Mouse (Mus musculus) intestine, embryonic 16.5 days (tissue): Measurements from ENCODE around the gene Letmd1. TPM values are rescaled to one million over a fixed set of nuclear protein-coding genes. Genes with fewer than 3 reads are reported as not detected.

Experiments
- ATAC-seq: fragments of 200-750 bp; cut with Nextera tagmentation; 2 replicates; pipeline ENCODE4 v1.8.0; 2017; ENCODE audit warnings: moderate TSS enrichment, moderate library complexity
- H3K27ac ChIP-seq: fragments of 300-500 bp; sonication (generic); 2 replicates; pipeline ENCODE4 v1.5.1; 2014; ENCODE audit warnings: mild to moderate bottlenecking, low read length
- H3K27me3 ChIP-seq: fragments of 300-500 bp; sonication (generic); replicated peaks from 2 replicates; pipeline ENCODE4 v1.6.1; 2014; ENCODE audit warnings: low read length, control low read depth, mixed read lengths; ENCODE audit not compliant: control insufficient read depth, insufficient read depth
- H3K36me3 ChIP-seq: fragments of 300-500 bp; sonication (generic); 2 replicates; pipeline ENCODE4 v1.6.1; 2014; ENCODE audit warnings: low read length, control low read depth; ENCODE audit not compliant: control insufficient read depth, insufficient read depth
- H3K4me1 ChIP-seq: fragments of 300-500 bp; sonication (generic); 2 replicates; pipeline ENCODE4 v1.6.1; 2014; ENCODE audit warnings: low read length, control low read depth, mixed read lengths; ENCODE audit not compliant: control insufficient read depth, insufficient read depth
- H3K4me2 ChIP-seq: fragments of 300-500 bp; sonication (generic); 2 replicates; pipeline ENCODE4 v1.6.1; 2014; ENCODE audit warnings: low read depth, low read length, control low read depth
- H3K4me3 ChIP-seq: fragments of 300-500 bp; sonication (generic); 2 replicates; pipeline ENCODE4 v1.5.1; 2014; ENCODE audit warnings: mild to moderate bottlenecking, low read length
- H3K9ac ChIP-seq: fragments of 300-500 bp; sonication (generic); 2 replicates; pipeline ENCODE4 v1.6.1; 2014; ENCODE audit warnings: low read depth, low read length
- H3K9me3 ChIP-seq: fragments of 300-500 bp; sonication (generic); 2 replicates; pipeline ENCODE4 v1.6.1; 2016; ENCODE audit warnings: low read length, control low read depth; ENCODE audit not compliant: control insufficient read depth
- WGBS: fragments of 180-500 bp; shearing (Covaris S2); extraction: QIAGEN DNeasy Blood & Tissue Kit; methylation state at CpG from one replicate; pipeline ENCODE4 v1.1.7; 2014; 5-methylcytosine and 5-hydroxymethylcytosine counted together
- polyA plus RNA-seq: library from polyadenylated mRNA; unstranded; fragments of >200 nt; fragmentation: Nextera tagmentation; extraction: Ambion mirVana; gene quantifications from 2 replicates; pipeline ENCODE4 v1.2.1, GENCODE M21; 2015

Gene Letmd1
- polyA plus RNA-seq, 1 experiment from 2014 or later: 31.3 TPM

GRCm38 (mm10) chr15:100424396-100425122, 44.3 kb upstream of the Letmd1 start, which contains the start of gene Slc11a2:
Slc11a2 (minus strand) TSS chr15:100425072.
- H3K4me1 ChIP-seq: peaks cover 34% of the 10 kb centered on the region
- H3K36me3 ChIP-seq: no peaks in the 10 kb centered on the region
- H3K4me3 ChIP-seq: peak within 1 kb of the TSS; percentile 93
- peak within 1 kb of the TSS; percentile 68 for H3K9ac ChIP-seq
- peak within 1 kb of the TSS; percentile 89 for H3K27ac ChIP-seq
- WGBS: 24% methylated on average over 17 of the region's 17 CpGs
- peak within 1 kb of the TSS; percentile 95 for H3K4me2 ChIP-seq
- no peaks in the 10 kb centered on the region for H3K27me3 ChIP-seq
- no peaks in the 10 kb centered on the region for H3K9me3 ChIP-seq
- ATAC-seq: peak; percentile 51

GRCm38 (mm10) chr15:100428296-100428905, 40.4 kb upstream of the Letmd1 start:
- no peaks in the 10 kb centered on the region for H3K9me3 ChIP-seq
- H3K27ac ChIP-seq: no peak overlapping the region
- peaks cover 14% of the 10 kb centered on the region; the same call in 1 of the 2 replicates for H3K4me1 ChIP-seq
- H3K36me3 ChIP-seq: no peaks in the 10 kb centered on the region
- 70% methylated on average over 13 of the region's 13 CpGs for WGBS
- H3K4me3 ChIP-seq: no peak overlapping the region
- peak; percentile 15; the same call in 1 of the 2 replicates for ATAC-seq
- no peak overlapping the region for H3K9ac ChIP-seq
- no peak overlapping the region for H3K4me2 ChIP-seq
- no peaks in the 10 kb centered on the region for H3K27me3 ChIP-seq

- Histone ChIP-seq H3K27me3 (no peaks in the 10 kb centered on the region), H3K36me3 (no peaks in the 10 kb centered on the region), H3K4me3 (no peak overlapping the region), H3K9ac (no peak overlapping the region), H3K27ac (0 out of 2 replicates have a peak overlapping the region, but pooled peaks have one; percentile 17), H3K4me2 (no peak overlapping the region), H3K4me1 (peaks cover 4% of the 10 kb centered on the region; the same call in 1 of the 2 replicates), H3K9me3 (no peaks in the 10 kb centered on the region)
- peak; percentile 49; the same call in 1 of the 2 replicates for ATAC-seq
- WGBS: 57% methylated on average over 11 of the region's 11 CpGs
Observed at GRCm38 (mm10) chr15:100429959-100430565, 38.8 kb upstream of the Letmd1 start.

- H3K27ac ChIP-seq: no peak overlapping the region
- no peaks in the 10 kb centered on the region for H3K36me3 ChIP-seq
- no peaks in the 10 kb centered on the region for H3K9me3 ChIP-seq
- no peak for ATAC-seq
- no peak overlapping the region; the same call in 1 of the 2 replicates for H3K9ac ChIP-seq
- peaks cover 4% of the 10 kb centered on the region; the same call in 1 of the 2 replicates for H3K4me1 ChIP-seq
- H3K27me3 ChIP-seq: no peaks in the 10 kb centered on the region
- H3K4me3 ChIP-seq: no peak overlapping the region
- WGBS: 69% methylated on average over 4 of the region's 4 CpGs
- H3K4me2 ChIP-seq: no peak overlapping the region
Observed at GRCm38 (mm10) chr15:100433234-100433633, 35.6 kb upstream of the Letmd1 start.

GRCm38 (mm10) chr15:100436112-100436511, 32.7 kb upstream of the Letmd1 start:
- H3K27ac ChIP-seq: peak overlapping the region; percentile 54
- peak; percentile 76 for ATAC-seq
- no peak overlapping the region for H3K4me2 ChIP-seq
- H3K9me3 ChIP-seq: no peaks in the 10 kb centered on the region
- 0 out of 2 replicates have a peak, but pooled peaks cover 2% of the 10 kb centered on the region for H3K4me1 ChIP-seq
- H3K27me3 ChIP-seq: no peaks in the 10 kb centered on the region
- no peaks in the 10 kb centered on the region for H3K36me3 ChIP-seq
- WGBS: 62% methylated on average over 4 of the region's 4 CpGs
- H3K4me3 ChIP-seq: no peak overlapping the region
- no peak overlapping the region for H3K9ac ChIP-seq

- peak; percentile 95 for ATAC-seq
- Histone ChIP-seq H3K4me2 (no peak overlapping the region), H3K4me3 (no peak overlapping the region), H3K36me3 (no peaks in the 10 kb centered on the region), H3K9ac (no peak overlapping the region), H3K27me3 (no peaks in the 10 kb centered on the region), H3K27ac (peak overlapping the region; percentile 54), H3K9me3 (no peaks in the 10 kb centered on the region), H3K4me1 (0 out of 2 replicates have a peak, but pooled peaks cover 2% of the 10 kb centered on the region)
- 45% methylated on average over 10 of the region's 10 CpGs for WGBS
Observed at GRCm38 (mm10) chr15:100436518-100436917, 32.3 kb upstream of the Letmd1 start.

GRCm38 (mm10) chr15:100443126-100443922, 25.5 kb upstream of the Letmd1 start:
- 1% methylated on average over 27 of the region's 31 CpGs for WGBS

GRCm38 (mm10) chr15:100446887-100447286, 21.9 kb upstream of the Letmd1 start:
- 65% methylated on average over 2 of the region's 2 CpGs for WGBS
- Histone ChIP-seq H3K9me3 (no peaks in the 10 kb centered on the region), H3K36me3 (no peaks in the 10 kb centered on the region), H3K4me1 (peaks cover 6% of the 10 kb centered on the region), H3K4me3 (no peak overlapping the region), H3K27me3 (no peaks in the 10 kb centered on the region), H3K4me2 (no peak overlapping the region), H3K9ac (no peak overlapping the region), H3K27ac (no peak overlapping the region)
- ATAC-seq: no peak

More at GRCm38 (mm10) chr15:100443126-100443922, 25.5 kb upstream of the Letmd1 start:
- H3K27me3 ChIP-seq: no peaks in the 10 kb centered on the region
- ATAC-seq: peak; percentile 96
- H3K36me3 ChIP-seq: no peaks in the 10 kb centered on the region
- H3K9ac ChIP-seq: peak overlapping the region; percentile 67
- no peaks in the 10 kb centered on the region; the same call in 1 of the 2 replicates for H3K4me1 ChIP-seq
- H3K4me3 ChIP-seq: peak overlapping the region; percentile 43
- peak overlapping the region; percentile 73 for H3K4me2 ChIP-seq
- no peaks in the 10 kb centered on the region for H3K9me3 ChIP-seq
- peak overlapping the region; percentile 86 for H3K27ac ChIP-seq
